Mouse (Mus musculus): Measurements from ENCODE around the gene Strip2. TPM values are rescaled to one million over a fixed set of nuclear protein-coding genes. Genes with fewer than 3 reads are reported as not detected.

Strip2 gene
- polyA plus RNA-seq, 1 experiment, result 3.1 TPM

- no peak for DNase-seq (ENCODE audit: low read depth)
- TF ChIP-seq POLR2A (IDR thresholded peaks at IDR 0.05; ENCODE audit: borderline replicate concordance, extremely low read depth, insufficient read depth, insufficient read length, poor library complexity, severe bottlenecking) (no peak), CTCF (IDR thresholded peaks at IDR 0.05; ENCODE audit: borderline replicate concordance, extremely low read depth, insufficient read depth, insufficient read length) (no peak)
Measured at GRCm38 (mm10) chr6:29973341-29973740, 56.5 kb downstream of the Strip2 start.

- TF ChIP-seq POLR2A (IDR thresholded peaks at IDR 0.05; ENCODE audit: borderline replicate concordance, extremely low read depth, insufficient read depth, insufficient read length, poor library complexity, severe bottlenecking) (no peak), CTCF (IDR thresholded peaks at IDR 0.05; ENCODE audit: borderline replicate concordance, extremely low read depth, insufficient read depth, insufficient read length) (peak; percentile 34; the same call in 1 of the 2 replicates)
Measured at GRCm38 (mm10) chr6:29974836-29975235, 58.0 kb downstream of the Strip2 start.

GRCm38 (mm10) chr6:29980461-29980860 lies 63.6 kb downstream of the Strip2 start:
- TF ChIP-seq POLR2A (IDR thresholded peaks at IDR 0.05; ENCODE audit: borderline replicate concordance, extremely low read depth, insufficient read depth, insufficient read length, poor library complexity, severe bottlenecking), result no peak
- no peak for TF ChIP-seq CTCF (IDR thresholded peaks at IDR 0.05; ENCODE audit: borderline replicate concordance, extremely low read depth, insufficient read depth, insufficient read length)
- no peak for DNase-seq (ENCODE audit: low read depth)

More at GRCm38 (mm10) chr6:29974836-29975235, 58.0 kb downstream of the Strip2 start:
- peak; percentile 31 for DNase-seq (ENCODE audit: low read depth)

GRCm38 (mm10) chr6:29981797-29982196 lies 65.0 kb downstream of the Strip2 start:
- no peak for TF ChIP-seq POLR2A (IDR thresholded peaks at IDR 0.05; ENCODE audit: borderline replicate concordance, extremely low read depth, insufficient read depth, insufficient read length, poor library complexity, severe bottlenecking)
- TF ChIP-seq CTCF (IDR thresholded peaks at IDR 0.05; ENCODE audit: borderline replicate concordance, extremely low read depth, insufficient read depth, insufficient read length), result no peak
- DNase-seq (ENCODE audit: low read depth), result no peak

- peak; percentile 74 for DNase-seq (ENCODE audit: low read depth)
- TF ChIP-seq POLR2A (IDR thresholded peaks at IDR 0.05; ENCODE audit: borderline replicate concordance, extremely low read depth, insufficient read depth, insufficient read length, poor library complexity, severe bottlenecking) (no peak), CTCF (IDR thresholded peaks at IDR 0.05; ENCODE audit: borderline replicate concordance, extremely low read depth, insufficient read depth, insufficient read length) (no peak)
Measured at GRCm38 (mm10) chr6:29985058-29985498, 68.3 kb downstream of the Strip2 start.

GRCm38 (mm10) chr6:29985504-29985903 lies 68.7 kb downstream of the Strip2 start:
- DNase-seq (ENCODE audit: low read depth), result peak; percentile 19
- TF ChIP-seq POLR2A (IDR thresholded peaks at IDR 0.05; ENCODE audit: borderline replicate concordance, extremely low read depth, insufficient read depth, insufficient read length, poor library complexity, severe bottlenecking) (no peak), CTCF (IDR thresholded peaks at IDR 0.05; ENCODE audit: borderline replicate concordance, extremely low read depth, insufficient read depth, insufficient read length) (no peak)

GRCm38 (mm10) chr6:29985986-29986385 lies 69.2 kb downstream of the Strip2 start:
- no peak for DNase-seq (ENCODE audit: low read depth)
- TF ChIP-seq CTCF (IDR thresholded peaks at IDR 0.05; ENCODE audit: borderline replicate concordance, extremely low read depth, insufficient read depth, insufficient read length), result no peak
- TF ChIP-seq POLR2A (IDR thresholded peaks at IDR 0.05; ENCODE audit: borderline replicate concordance, extremely low read depth, insufficient read depth, insufficient read length, poor library complexity, severe bottlenecking), result no peak

GRCm38 (mm10) chr6:29987246-29987645 lies 70.4 kb downstream of the Strip2 start:
- TF ChIP-seq POLR2A (IDR thresholded peaks at IDR 0.05; ENCODE audit: borderline replicate concordance, extremely low read depth, insufficient read depth, insufficient read length, poor library complexity, severe bottlenecking) (no peak), CTCF (IDR thresholded peaks at IDR 0.05; ENCODE audit: borderline replicate concordance, extremely low read depth, insufficient read depth, insufficient read length) (no peak)
- DNase-seq (ENCODE audit: low read depth), result no peak

GRCm38 (mm10) chr6:29998140-29998539 lies 81.3 kb downstream of the Strip2 start:
- TF ChIP-seq CTCF (IDR thresholded peaks at IDR 0.05; ENCODE audit: borderline replicate concordance, extremely low read depth, insufficient read depth, insufficient read length) (no peak), POLR2A (IDR thresholded peaks at IDR 0.05; ENCODE audit: borderline replicate concordance, extremely low read depth, insufficient read depth, insufficient read length, poor library complexity, severe bottlenecking) (no peak)
- DNase-seq (ENCODE audit: low read depth), result no peak

- DNase-seq (ENCODE audit: low read depth), result no peak
- no peak for TF ChIP-seq POLR2A (IDR thresholded peaks at IDR 0.05; ENCODE audit: borderline replicate concordance, extremely low read depth, insufficient read depth, insufficient read length, poor library complexity, severe bottlenecking)
- no peak for TF ChIP-seq CTCF (IDR thresholded peaks at IDR 0.05; ENCODE audit: borderline replicate concordance, extremely low read depth, insufficient read depth, insufficient read length)
Measured at GRCm38 (mm10) chr6:29998771-29999170, 82.0 kb downstream of the Strip2 start.

- no peak for DNase-seq (ENCODE audit: low read depth)
- no peak for TF ChIP-seq CTCF (IDR thresholded peaks at IDR 0.05; ENCODE audit: borderline replicate concordance, extremely low read depth, insufficient read depth, insufficient read length)
- TF ChIP-seq POLR2A (IDR thresholded peaks at IDR 0.05; ENCODE audit: borderline replicate concordance, extremely low read depth, insufficient read depth, insufficient read length, poor library complexity, severe bottlenecking), result no peak
Measured at GRCm38 (mm10) chr6:30002628-30003027, 85.8 kb downstream of the Strip2 start.

GRCm38 (mm10) chr6:30005851-30006250 lies 89.0 kb downstream of the Strip2 start:
- TF ChIP-seq CTCF (IDR thresholded peaks at IDR 0.05; ENCODE audit: borderline replicate concordance, extremely low read depth, insufficient read depth, insufficient read length), result no peak
- no peak for TF ChIP-seq POLR2A (IDR thresholded peaks at IDR 0.05; ENCODE audit: borderline replicate concordance, extremely low read depth, insufficient read depth, insufficient read length, poor library complexity, severe bottlenecking)
- DNase-seq (ENCODE audit: low read depth), result no peak
